Mouse (Mus musculus) cerebellum, adult 11 months (tissue): ENCODE results near the gene Picalm.
"Not testable (repeated sequence)": the region's sequence is repeated elsewhere in the genome, so short reads cannot be mapped to it uniquely, and the experiment has no call there.

Experiments
- DNase-seq: peaks from one replicate; pipeline ENCODE4 v3.0.0; 2022

The Picalm gene

GRCm38 (mm10) chr7:90132322-90132721 is 2.3 kb downstream of the Picalm start:
- DNase-seq: no peak

- DNase-seq: no peak
These were observed 6.7 kb downstream of the Picalm start for GRCm38 (mm10) chr7:90136736-90137135.

DNA sequence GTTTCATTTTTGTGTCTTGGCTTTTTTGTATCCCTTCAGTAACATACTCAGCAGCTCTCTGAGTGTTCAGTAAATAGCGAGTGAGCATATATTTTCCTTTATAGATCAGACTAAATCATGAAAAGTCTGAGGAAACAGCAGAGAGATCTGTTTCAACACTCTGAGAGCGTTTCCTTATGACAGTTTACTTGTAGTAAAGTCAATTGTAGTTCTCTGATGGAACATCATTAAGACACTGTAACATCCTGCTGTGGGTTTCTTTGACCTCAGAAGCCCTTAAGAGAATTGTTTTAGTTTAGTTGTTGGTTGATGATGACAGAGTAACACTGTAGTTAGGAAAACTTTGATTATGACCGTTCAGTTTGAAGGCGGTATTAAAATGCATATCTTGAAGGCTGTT is 8.3 kb downstream of the Picalm start:
- DNase-seq: no peak

- DNase-seq: no peak
These were observed 10.3 kb downstream of the Picalm start for GRCm38 (mm10) chr7:90140290-90140689.

DNA sequence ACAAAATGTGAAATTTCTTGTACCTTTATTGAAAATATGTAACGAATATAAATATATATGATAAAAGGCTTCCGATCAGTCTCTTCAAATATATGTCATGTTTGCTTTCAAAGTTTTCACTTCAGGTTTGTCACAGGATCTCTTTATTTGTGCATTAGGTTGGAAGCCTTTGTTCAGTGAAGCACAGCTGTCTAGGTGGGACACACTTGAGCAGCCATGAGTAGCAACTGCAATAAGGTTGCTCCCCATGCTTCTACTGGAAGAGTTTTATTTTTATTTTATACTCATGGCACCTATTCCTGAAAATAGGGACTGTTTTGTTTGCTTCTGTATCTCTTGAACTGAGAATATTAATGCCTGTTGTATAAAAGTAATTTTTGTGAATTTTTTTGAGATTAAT is 14.3 kb downstream of the Picalm start:
- DNase-seq: no peak

- no peak for DNase-seq
These were observed 15.0 kb downstream of the Picalm start for GRCm38 (mm10) chr7:90144971-90145370.

DNA sequence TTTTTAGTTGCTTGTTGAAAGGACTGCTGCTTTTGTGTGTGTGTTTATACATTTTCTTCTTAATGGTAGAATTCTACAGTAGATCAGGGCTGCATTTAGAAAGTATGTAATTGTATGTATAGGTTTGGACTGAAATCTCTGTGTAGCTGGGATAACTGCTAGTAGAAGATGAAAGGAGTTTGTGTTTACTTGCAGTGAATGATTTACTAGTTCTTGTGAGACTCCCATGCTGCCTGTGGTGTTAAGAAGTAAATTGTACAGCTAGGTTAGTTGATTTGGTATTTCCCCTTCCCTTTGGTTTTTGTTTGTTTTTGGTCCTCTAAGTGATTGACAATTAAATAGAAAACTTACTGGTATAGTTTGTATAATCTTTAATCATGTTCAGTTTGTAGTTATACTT is 15.4 kb downstream of the Picalm start:
- DNase-seq: no peak

DNA sequence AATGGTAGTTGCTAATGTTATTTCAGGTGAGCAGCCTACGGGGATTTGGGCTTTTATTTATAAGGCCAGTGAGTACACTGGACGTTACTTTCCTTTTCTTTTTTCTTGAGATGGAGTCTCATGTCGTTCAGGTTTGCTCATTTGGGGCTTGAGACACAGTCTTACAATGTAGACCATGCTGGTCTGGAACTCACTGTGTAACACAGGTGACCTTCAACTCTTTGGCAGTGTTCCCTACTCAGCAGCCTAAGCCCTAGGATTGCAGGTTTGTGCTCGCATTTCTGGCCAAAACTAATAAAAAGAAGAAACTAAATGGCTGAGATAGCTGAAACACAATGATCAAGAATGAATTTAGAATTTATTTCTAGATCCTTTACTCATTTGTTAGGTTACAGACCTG is 15.9 kb downstream of the Picalm start:
- no peak for DNase-seq

GRCm38 (mm10) chr7:90146321-90146720 is 16.3 kb downstream of the Picalm start:
- no peak for DNase-seq

GRCm38 (mm10) chr7:90148023-90148422 is 18.0 kb downstream of the Picalm start:
- DNase-seq: no peak

DNA sequence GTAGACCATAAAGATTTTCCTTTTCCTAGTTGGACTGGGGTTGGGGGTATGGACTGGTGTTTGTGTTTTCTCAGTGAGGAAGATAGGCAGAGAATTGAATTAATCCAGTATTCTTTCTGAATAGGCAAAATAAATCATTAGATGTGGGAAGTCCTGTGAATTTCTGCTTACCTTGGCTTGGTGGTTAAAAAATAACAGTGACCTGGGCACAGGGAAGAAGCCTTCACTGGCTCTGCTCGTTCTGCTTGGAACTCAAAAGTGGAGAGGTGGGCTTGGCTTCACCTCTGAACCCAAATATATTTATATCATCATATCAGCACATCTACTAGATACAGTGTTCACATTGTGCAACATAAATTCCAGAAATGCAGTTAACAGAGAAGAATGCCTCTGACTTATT is 18.5 kb downstream of the Picalm start:
- DNase-seq: no peak

DNA sequence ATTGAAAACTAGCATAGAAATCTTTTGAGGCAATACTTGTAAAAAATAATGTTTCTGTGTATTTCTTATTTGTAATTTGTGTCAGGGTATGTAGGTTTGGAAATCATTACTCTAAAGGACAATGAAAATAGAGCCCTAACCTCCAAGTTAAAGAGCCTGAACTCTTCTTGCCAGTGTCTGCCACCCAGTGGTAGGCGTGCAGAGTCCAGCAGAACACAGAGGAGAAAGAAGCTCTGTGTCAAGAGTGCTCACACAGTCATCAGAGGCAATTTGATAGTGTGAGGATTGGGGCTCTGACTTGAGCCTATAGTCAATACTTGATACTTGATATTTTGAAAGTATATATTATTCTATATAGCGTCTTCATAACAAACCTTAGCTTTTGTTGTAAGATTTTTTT is 20.3 kb downstream of the Picalm start:
- DNase-seq: peak; percentile 59

DNA sequence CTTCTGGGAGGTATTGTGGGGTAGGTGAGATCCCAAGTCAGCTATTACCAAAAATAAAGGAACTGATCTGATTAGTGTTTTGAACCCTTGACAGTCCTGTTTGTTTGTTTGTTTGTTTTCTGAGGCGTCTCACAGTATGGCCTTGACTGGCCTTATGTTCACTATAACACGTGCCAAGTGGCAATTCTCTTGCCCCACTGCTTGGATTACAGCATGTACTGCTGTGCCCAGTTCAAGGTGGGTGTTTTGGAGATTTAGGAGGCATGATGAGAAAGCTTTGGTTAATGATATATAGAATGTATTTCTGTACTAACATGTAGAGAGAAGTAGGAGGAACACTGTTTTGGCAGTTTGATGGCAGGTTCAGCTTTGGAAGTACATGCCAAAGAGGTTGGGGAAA is 28.0 kb downstream of the Picalm start:
- no peak for DNase-seq

- DNase-seq: no peak
These were observed 30.6 kb downstream of the Picalm start for GRCm38 (mm10) chr7:90160598-90160997.

DNA sequence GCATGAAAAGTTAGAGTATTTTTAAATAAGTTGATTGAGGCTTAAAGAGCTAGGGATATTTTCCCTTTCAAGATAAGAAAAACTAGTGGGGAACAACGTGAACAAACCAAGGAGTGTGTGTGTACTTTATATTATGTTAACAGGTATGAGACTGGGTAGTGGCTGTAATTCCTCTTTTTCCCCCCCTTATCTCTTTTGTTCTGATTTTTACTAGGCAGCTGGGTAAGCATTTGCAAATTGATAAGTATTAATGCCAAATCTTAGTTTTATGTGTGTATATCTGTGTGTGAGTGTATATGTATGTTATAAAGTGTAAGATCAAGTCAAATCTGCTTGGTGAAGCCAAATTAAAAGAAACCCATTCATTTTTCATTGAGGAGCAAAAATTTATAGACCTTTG is 34.3 kb downstream of the Picalm start:
- DNase-seq: no peak

- no peak for DNase-seq
These were observed 36.0 kb downstream of the Picalm start for GRCm38 (mm10) chr7:90165970-90166369.

- not testable (repeated sequence) for DNase-seq
These were observed 37.8 kb downstream of the Picalm start for GRCm38 (mm10) chr7:90167777-90168176.

DNA sequence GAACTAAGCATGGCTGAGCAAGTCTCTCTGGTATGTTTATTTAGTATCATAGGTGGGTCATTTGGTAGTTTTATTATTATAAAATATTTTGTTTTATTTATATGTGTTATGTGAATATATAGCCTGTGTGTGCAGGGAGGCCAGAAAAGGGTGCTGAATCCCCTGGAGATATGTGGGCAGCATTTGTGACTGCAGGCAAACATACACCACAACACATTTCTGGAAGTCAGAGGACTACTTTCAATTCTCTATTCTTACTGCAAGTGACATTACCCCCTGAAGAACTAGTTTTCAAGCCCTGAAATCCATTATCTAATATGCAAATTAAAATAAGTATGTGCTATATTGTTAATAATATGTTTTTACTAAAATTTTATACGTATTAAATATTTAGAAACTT is 43.8 kb downstream of the Picalm start:
- no peak for DNase-seq

DNA sequence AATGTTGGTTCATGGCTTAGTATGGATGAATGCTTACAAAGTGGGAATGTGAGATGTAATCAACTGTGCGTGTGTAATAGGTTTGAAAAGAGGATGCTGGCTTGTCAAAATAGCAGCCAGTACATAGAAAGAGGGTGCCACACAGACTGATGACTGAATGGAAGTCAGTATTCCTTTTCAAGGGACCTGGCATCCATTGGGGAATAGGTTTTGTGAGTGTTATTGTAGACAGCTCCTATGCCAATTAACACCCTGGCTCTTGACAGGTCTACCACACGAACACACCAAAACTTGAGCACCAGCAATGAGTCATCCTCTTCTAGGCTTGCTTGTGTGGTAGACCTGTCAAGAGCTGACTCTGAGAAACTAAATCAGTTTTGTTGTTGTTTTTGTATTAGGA is 45.6 kb downstream of the Picalm start:
- no peak for DNase-seq

GRCm38 (mm10) chr7:90180635-90181034 is 50.6 kb downstream of the Picalm start:
- DNase-seq: no peak

DNA sequence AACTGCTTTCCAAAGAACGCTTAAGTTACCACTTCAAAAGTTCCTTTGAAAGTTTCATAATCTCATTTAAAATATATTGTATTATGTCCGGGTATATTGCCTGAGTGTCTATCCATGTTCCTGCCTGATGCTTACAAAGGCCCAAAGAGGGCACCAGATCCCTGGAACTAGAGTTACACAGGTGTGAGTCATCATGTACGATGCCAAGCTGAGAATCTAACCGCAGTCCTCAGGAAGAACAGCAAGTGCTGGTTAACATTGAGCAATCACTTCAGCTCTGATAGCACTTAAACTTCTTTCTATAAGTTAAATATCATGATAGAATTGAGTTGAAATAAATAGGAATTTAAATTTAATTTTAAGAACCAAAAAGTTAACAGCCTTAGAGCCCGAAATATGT is 70.2 kb downstream of the Picalm start:
- DNase-seq: no peak

- DNase-seq: no peak
These were observed 72.0 kb downstream of the Picalm start for GRCm38 (mm10) chr7:90201877-90202465.

DNA sequence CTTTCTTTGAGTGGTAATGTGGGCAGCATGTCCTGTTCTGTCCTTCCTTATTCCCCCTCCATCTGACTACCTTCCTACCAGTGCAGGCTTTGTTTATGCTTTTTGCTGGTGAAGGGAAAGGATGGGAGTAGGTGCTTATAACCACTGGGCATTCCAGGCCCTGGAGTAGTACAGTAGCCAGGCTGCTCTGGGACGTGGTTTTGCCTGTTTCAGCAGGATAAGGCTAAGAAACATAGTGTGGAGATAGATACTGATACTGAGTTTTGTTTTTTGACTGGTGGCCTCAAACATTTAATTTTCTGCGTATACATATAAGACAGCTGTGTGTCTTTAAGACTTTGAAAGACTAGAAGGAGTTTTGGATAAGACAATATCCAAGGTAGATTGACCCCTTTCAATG is 73.9 kb downstream of the Picalm start:
- no peak for DNase-seq

DNA sequence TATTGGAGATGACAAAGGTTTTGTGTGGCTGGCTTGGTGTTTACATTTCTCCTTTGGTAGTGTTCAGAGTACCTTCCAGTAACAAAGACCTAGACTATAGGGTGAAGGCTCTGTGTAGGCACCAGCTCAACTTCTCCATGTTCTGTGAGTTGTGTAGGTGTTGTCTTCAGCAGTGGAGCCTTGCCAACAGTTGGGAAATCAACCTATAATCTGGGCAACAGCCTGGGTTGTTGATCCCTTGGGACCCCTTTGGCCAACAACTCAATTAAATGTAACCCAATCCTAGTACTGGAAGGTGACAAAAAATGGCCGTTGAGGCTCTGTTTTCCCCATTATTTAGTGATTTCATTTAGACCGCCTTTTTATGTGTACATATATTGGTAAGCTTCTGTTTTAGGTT is 80.1 kb downstream of the Picalm start:
- DNase-seq: no peak

DNA sequence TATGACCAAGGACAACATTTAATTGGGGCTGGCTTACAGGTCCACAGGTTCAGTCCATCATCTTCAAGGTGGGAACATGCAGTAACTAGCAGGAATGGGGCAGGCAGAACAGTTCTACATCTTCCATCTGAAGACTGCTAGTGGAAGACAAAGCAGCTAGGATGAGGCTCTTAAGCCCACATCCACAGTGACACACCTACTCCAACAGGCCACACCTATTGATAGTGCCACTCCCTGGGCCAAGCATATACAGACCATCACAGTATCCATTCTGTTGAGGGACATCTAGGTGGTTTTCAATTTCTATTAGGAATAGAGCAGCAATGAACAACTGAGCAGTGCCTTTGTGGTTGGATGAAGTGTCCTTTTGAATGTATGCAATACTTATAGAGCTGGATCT is 80.9 kb downstream of the Picalm start:
- DNase-seq: no peak

DNA sequence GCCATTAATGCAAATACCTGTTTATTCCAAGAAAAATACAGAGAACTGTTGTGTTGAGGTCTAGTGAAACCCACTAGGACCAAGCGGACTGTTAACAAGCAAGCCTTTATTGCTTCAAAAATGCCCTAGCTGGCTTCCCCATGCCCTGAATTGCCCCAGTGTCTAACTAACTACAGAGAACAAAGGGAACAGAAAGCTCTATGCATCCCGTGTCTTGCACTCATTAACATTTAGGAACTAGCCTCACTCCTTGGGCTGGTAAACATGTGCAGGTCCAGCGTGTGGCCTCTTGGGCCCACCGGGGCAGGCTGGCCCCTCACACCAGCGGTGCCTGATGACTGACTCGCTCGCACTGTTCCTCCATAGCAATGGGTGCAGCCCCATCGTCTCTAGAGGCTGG is 86.5 kb downstream of the Picalm start:
- DNase-seq: no peak
